In the genomic region with DNA sequence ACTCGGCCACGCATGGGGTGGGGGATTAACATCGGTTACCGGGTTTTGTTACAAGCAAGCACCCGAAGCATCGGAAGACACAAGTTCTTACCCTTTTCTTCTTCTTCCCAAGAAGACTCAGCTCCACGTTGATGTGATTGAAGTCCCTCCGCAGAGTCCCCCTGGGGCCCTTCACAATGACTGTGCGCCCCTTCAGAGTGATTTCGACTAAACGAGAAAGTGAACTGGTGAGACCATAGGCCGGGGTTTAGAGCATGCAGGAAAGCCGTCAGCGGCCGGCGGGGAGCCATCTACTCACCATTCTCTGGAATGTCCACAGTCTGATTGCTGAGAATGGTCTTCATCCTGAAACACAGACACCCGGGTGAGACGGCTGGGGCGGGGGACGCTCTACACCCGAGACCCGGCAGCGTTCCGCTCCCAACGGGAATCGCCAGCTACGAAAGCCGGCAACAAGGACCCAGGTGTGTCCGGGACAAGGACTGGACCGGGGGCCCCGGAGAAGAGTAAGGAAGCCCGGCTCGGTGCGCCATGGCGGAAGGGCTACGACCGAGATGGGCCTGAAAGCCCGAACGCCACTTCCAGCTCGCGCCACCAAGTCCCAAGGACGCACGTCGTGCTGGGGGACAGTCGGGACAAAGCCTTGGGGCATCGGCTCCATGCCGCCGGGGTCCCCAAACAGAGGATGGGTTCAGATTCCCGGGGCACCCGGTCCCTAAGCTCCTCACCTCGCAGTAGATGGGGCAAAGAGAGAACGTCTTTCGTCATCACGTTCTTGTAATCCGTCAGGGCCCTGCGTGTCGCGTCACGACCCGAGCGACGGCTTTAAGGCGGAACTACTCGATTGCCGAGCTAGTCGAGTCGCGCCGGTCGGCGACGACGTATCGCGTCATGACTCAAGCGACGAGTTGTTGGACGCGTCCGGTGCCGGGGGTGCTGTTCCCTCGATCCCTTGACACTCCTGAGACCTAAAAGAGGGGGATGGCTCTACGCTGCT, we compare ENCODE assay signal across 8 mouse cellular contexts. TPM values are rescaled to one million over a fixed set of nuclear protein-coding genes. Genes with fewer than 3 reads are reported as not detected.
DNase-seq lines count a peak whose midpoint lies in the region; ATAC-seq and TF ChIP-seq lines count a peak whose summit lies in the region.

TSS of gene Rpl9 (minus strand) at position 797 of the 997 bp plus-strand sequence.
TSS of gene Lias (plus strand) at position 850 of the 997 bp plus-strand sequence.

- peak within 1 kb of the TSS; percentile 97 for H3K27ac ChIP-seq in forebrain, embryonic 10.5 days
- peak within 1 kb of the TSS; percentile 88 for H3K27ac ChIP-seq in heart, embryonic 15.5 days
- H3K27ac ChIP-seq in liver, embryonic 14.5 days = peak within 1 kb of the TSS; percentile 65
- peak within 1 kb of the TSS; percentile 88 for H3K27ac ChIP-seq in neural tube, embryonic 11.5 days (ENCODE audit: low read depth, low read length)
- H3K27ac ChIP-seq in stomach, postnatal 0 days (replicated peaks) = peak within 1 kb of the TSS; percentile 97

- no peaks in the 10 kb centered on the region for H3K9me3 ChIP-seq in forebrain, embryonic 10.5 days
- H3K9me3 ChIP-seq in heart, embryonic 15.5 days (replicated peaks) = no peaks in the 10 kb centered on the region
- H3K9me3 ChIP-seq in liver, embryonic 14.5 days (ENCODE audit: control insufficient read depth, low read length) = no peaks in the 10 kb centered on the region
- H3K9me3 ChIP-seq in neural tube, embryonic 11.5 days (ENCODE audit: control insufficient read depth, low read length) = no peaks in the 10 kb centered on the region
- no peaks in the 10 kb centered on the region for H3K9me3 ChIP-seq in stomach, postnatal 0 days (ENCODE audit: control insufficient read depth, low read length)

- peak; percentile 95 for ATAC-seq in heart, embryonic 15.5 days (replicated peaks; ENCODE audit: insufficient number of reproducible peaks, insufficient read depth, low FRiP score, low read depth)
- peak; percentile 94 for ATAC-seq in liver, embryonic 14.5 days (ENCODE audit: insufficient read depth)
- ATAC-seq in neural tube, embryonic 11.5 days (ENCODE audit: insufficient read depth, low FRiP score, low TSS enrichment) = peak; percentile 97
- ATAC-seq in stomach, postnatal 0 days (ENCODE audit: low FRiP score, low TSS enrichment) = peak; percentile 97

- peaks cover 28% of the 10 kb centered on the region for H3K4me1 ChIP-seq in forebrain, embryonic 10.5 days
- peaks cover 14% of the 10 kb centered on the region for H3K4me1 ChIP-seq in heart, embryonic 15.5 days (replicated peaks)
- H3K4me1 ChIP-seq in liver, embryonic 14.5 days (replicated peaks; ENCODE audit: control insufficient read depth in 2 of 2, insufficient read depth in 2 of 2, low read length in 1 of 2) = peaks cover 7 to 11% of the 10 kb centered on the region in 2 experiments; a peak in 3 of 4 replicates
- H3K4me1 ChIP-seq in neural tube, embryonic 11.5 days (ENCODE audit: control insufficient read depth, insufficient read depth, low read length) = peaks cover 4% of the 10 kb centered on the region; the same call in 1 of the 2 replicates
- no peaks in the 10 kb centered on the region for H3K4me1 ChIP-seq in stomach, postnatal 0 days (replicated peaks; ENCODE audit: control insufficient read depth, insufficient read depth)

- peaks cover 60% of the 10 kb centered on the region for H3K36me3 ChIP-seq in forebrain, embryonic 10.5 days (replicated peaks)
- peaks cover 44% of the 10 kb centered on the region for H3K36me3 ChIP-seq in heart, embryonic 15.5 days
- H3K36me3 ChIP-seq in liver, embryonic 14.5 days (replicated peaks; ENCODE audit: control insufficient read depth, insufficient read depth, low read depth) = peaks cover 35% of the 10 kb centered on the region
- peaks cover 13% of the 10 kb centered on the region for H3K36me3 ChIP-seq in neural tube, embryonic 11.5 days (ENCODE audit: control insufficient read depth, insufficient read depth, low read length)
- peaks cover 7% of the 10 kb centered on the region for H3K36me3 ChIP-seq in stomach, postnatal 0 days (ENCODE audit: control insufficient read depth, insufficient read depth, low read length)

- DNase-seq in CD8-positive naive resting alpha-beta T cell, adult 2 months (ENCODE audit: low read depth in 2 of 2, low spot score in 2 of 2) = peak; percentile 98
- peak; percentile 92 for DNase-seq in c-Kit-positive CD71-negative TER-119-negative erythroid progenitor cells, embryonic 14.5 days (ENCODE audit: low read depth)
- peak; percentile 98 for DNase-seq in forebrain, embryonic 10.5 days (ENCODE audit: extremely low spot score, low spot score)
- DNase-seq in kidney, postnatal 25 days = peak; percentile 98 to 99
- DNase-seq in liver, embryonic 14.5 days (ENCODE audit: low read depth in 3 of 3, low spot score in 3 of 3) = peak; percentile 95 to 96 (median 96)
- DNase-seq in neural tube, embryonic 11.5 days (ENCODE audit: low spot score) = peak; percentile 98
- DNase-seq in stomach, postnatal 0 days (ENCODE audit: low spot score) = peak; percentile 98

- H3K4me2 ChIP-seq in heart, embryonic 15.5 days = peak within 1 kb of the TSS; percentile 68
- H3K4me2 ChIP-seq in liver, embryonic 14.5 days (ENCODE audit: low read depth) = peak within 1 kb of the TSS; percentile 84
- peak within 1 kb of the TSS; percentile 86 for H3K4me2 ChIP-seq in neural tube, embryonic 11.5 days (ENCODE audit: low read depth)
- peak within 1 kb of the TSS; percentile 73 for H3K4me2 ChIP-seq in stomach, postnatal 0 days (replicated peaks; ENCODE audit: low read depth)

- H3K4me3 ChIP-seq in forebrain, embryonic 10.5 days = peak within 1 kb of the TSS; percentile 85
- H3K4me3 ChIP-seq in heart, embryonic 15.5 days = peak within 1 kb of the TSS; percentile 97
- peak within 1 kb of the TSS; percentile 73 to 98 for H3K4me3 ChIP-seq in liver, embryonic 14.5 days (ENCODE audit: insufficient read depth in 1 of 2, low read depth in 2 of 2, low read length in 2 of 2)
- peak within 1 kb of the TSS; percentile 99 for H3K4me3 ChIP-seq in neural tube, embryonic 11.5 days (ENCODE audit: low read depth, low read length)
- H3K4me3 ChIP-seq in stomach, postnatal 0 days (ENCODE audit: low read depth, low read length) = peak within 1 kb of the TSS; percentile 98

- H3K9ac ChIP-seq in heart, embryonic 15.5 days = peak within 1 kb of the TSS; percentile 99
- peak within 1 kb of the TSS; percentile 96 for H3K9ac ChIP-seq in liver, embryonic 14.5 days (replicated peaks)
- H3K9ac ChIP-seq in neural tube, embryonic 11.5 days (ENCODE audit: low read length) = peak within 1 kb of the TSS; percentile 98
- H3K9ac ChIP-seq in stomach, postnatal 0 days (ENCODE audit: low read length) = peak within 1 kb of the TSS; percentile 98

- TF ChIP-seq CTCF in liver, embryonic 14.5 days (IDR thresholded peaks at IDR 0.05; ENCODE audit: low read depth) = 0 out of 2 replicates have a peak, but pooled peaks have one; percentile 0
- no peak for TF ChIP-seq CTCF in stomach, postnatal 0 days (IDR thresholded peaks at IDR 0.05; ENCODE audit: low read depth)

- no peaks in the 10 kb centered on the region for H3K27me3 ChIP-seq in forebrain, embryonic 10.5 days (ENCODE audit: poor library complexity, severe bottlenecking)
- H3K27me3 ChIP-seq in heart, embryonic 15.5 days = no peaks in the 10 kb centered on the region
- no peaks in the 10 kb centered on the region for H3K27me3 ChIP-seq in liver, embryonic 14.5 days (ENCODE audit: control insufficient read depth, insufficient read depth, low read length)
- no peaks in the 10 kb centered on the region for H3K27me3 ChIP-seq in neural tube, embryonic 11.5 days (ENCODE audit: control insufficient read depth, insufficient read depth, low read length)
- no peaks in the 10 kb centered on the region for H3K27me3 ChIP-seq in stomach, postnatal 0 days (ENCODE audit: control insufficient read depth, insufficient read depth, low read length)

- WGBS in forebrain, embryonic 10.5 days = under 1% methylated on average over 83 of the region's 83 CpGs
- under 1% methylated on average over 83 of the region's 83 CpGs for WGBS in heart, embryonic 15.5 days
- under 1% methylated on average over 83 of the region's 83 CpGs for WGBS in liver, embryonic 14.5 days (ENCODE audit: insufficient replicate concordance)
- WGBS in neural tube, embryonic 11.5 days = under 1% methylated on average over 83 of the region's 83 CpGs
- WGBS in stomach, postnatal 0 days = under 1% methylated on average over 83 of the region's 83 CpGs

- 0 out of 2 replicates have a peak, but pooled peaks have one; percentile 16 for TF ChIP-seq EP300 in liver, embryonic 14.5 days (IDR thresholded peaks at IDR 0.05; ENCODE audit: low read depth)
- TF ChIP-seq EP300 in stomach, postnatal 0 days (optimal IDR thresholded peaks at IDR 0.05) = no peak

RNA-seq across cellular contexts. Expression of gene Rpl9, which starts in this region (rescaled TPM):
- polyA plus RNA-seq in forebrain, embryonic 10.5 days (2016; fragmentation: Nextera tagmentation; extraction: Ambion mirVana) = 993 and 1,007 TPM in 2 replicates
- polyA plus RNA-seq in heart, embryonic 15.5 days (2015; fragmentation: Nextera tagmentation; extraction: Ambion mirVana) = 539 and 574 TPM in 2 replicates
- 528 and 683 TPM in 2 replicates for polyA plus RNA-seq in liver, embryonic 14.5 days (2012; rRNA removed)
- 725 and 737 TPM in 2 replicates for polyA plus RNA-seq in liver, embryonic 14.5 days (2014; fragmentation: Nextera tagmentation; extraction: Ambion mirVana)
- 856 and 912 TPM in 2 replicates for polyA plus RNA-seq in neural tube, embryonic 11.5 days (2014; fragmentation: Nextera tagmentation; extraction: Ambion mirVana)
- polyA plus RNA-seq in stomach, postnatal 0 days (2015; fragmentation: Nextera tagmentation; extraction: Ambion mirVana) = 917 and 919 TPM in 2 replicates

RNA-seq across cellular contexts. Expression of gene Lias, which starts in this region (rescaled TPM):
- polyA plus RNA-seq in forebrain, embryonic 10.5 days (2016; fragmentation: Nextera tagmentation; extraction: Ambion mirVana) = 68.9 and 72.5 TPM in 2 replicates
- 54.4 and 55.3 TPM in 2 replicates for polyA plus RNA-seq in heart, embryonic 15.5 days (2015; fragmentation: Nextera tagmentation; extraction: Ambion mirVana)
- 11.5 and 20.3 TPM in 2 replicates for polyA plus RNA-seq in liver, embryonic 14.5 days (2012; rRNA removed)
- polyA plus RNA-seq in liver, embryonic 14.5 days (2014; fragmentation: Nextera tagmentation; extraction: Ambion mirVana) = 36.5 and 37.9 TPM in 2 replicates
- 69.2 and 70.0 TPM in 2 replicates for polyA plus RNA-seq in neural tube, embryonic 11.5 days (2014; fragmentation: Nextera tagmentation; extraction: Ambion mirVana)
- 43.4 and 46.0 TPM in 2 replicates for polyA plus RNA-seq in stomach, postnatal 0 days (2015; fragmentation: Nextera tagmentation; extraction: Ambion mirVana)

Comparison
In these comparisons a context has a peak if more than half of its experiments do, and no peak if none do; other contexts are left out.
1. Peak in every context shown above with its lines: DNase-seq, ATAC-seq, H3K4me3 ChIP-seq and H3K27ac ChIP-seq.